Mouse (Mus musculus): Measurements from ENCODE around the gene Renbp. TPM values are rescaled to one million over a fixed set of nuclear protein-coding genes. Genes with fewer than 3 reads are reported as not detected.

Gene Renbp
- total RNA-seq, 2 experiments from 2014 or later, result 5.5 to 6.3 TPM

Other genes starting within 250 kb of the Renbp start
- gene Bcap31, start 214.7 kb downstream of the Renbp start, total RNA-seq (2021), result 10 to 100 TPM; 69.6 to 70.9 TPM
- gene Abcd1, start 214.3 kb downstream of the Renbp start, total RNA-seq (2021), result 10 to 100 TPM; 15.7 to 16.1 TPM
- gene Plxnb3, start 173.8 kb downstream of the Renbp start, total RNA-seq (2021), result 10 to 100 TPM; 21.9 to 23.5 TPM
- 1 to 10 TPM; 7.0 to 7.8 TPM for gene Srpk3, start 156.4 kb downstream of the Renbp start, total RNA-seq (2021)
- gene Idh3g, start 144.0 kb downstream of the Renbp start, total RNA-seq (2021), result 100 to 1,000 TPM; 166 TPM
- 100 to 1,000 TPM; 100 to 103 TPM for gene Ssr4, start 143.8 kb downstream of the Renbp start, total RNA-seq (2021)
- 100 to 1,000 TPM in 1 of 2 experiments, 10 to 100 TPM in 1; 94.8 to 104 TPM for gene Pdzd4, start 105.9 kb downstream of the Renbp start, total RNA-seq (2021)
- not detected for gene Avpr2, start 38.7 kb downstream of the Renbp start, total RNA-seq (2021)
- gene L1cam, start 34.7 kb downstream of the Renbp start, total RNA-seq (2021), result 100 to 1,000 TPM; 213 to 217 TPM
- 1 to 10 TPM; 4.1 to 5.0 TPM for gene Arhgap4, start 9.0 kb downstream of the Renbp start, total RNA-seq (2021)
- gene Naa10, start 8.9 kb downstream of the Renbp start, total RNA-seq (2021), result 10 to 100 TPM; 62.8 to 70.1 TPM
- 10 to 100 TPM; 72.6 to 76.3 TPM for gene Hcfc1, start 35.5 kb upstream of the Renbp start, total RNA-seq (2021)
- gene Irak1, start 93.1 kb upstream of the Renbp start, total RNA-seq (2021), result 10 to 100 TPM; 47.6 to 56.5 TPM
- gene Opn1mw, start 196.6 kb upstream of the Renbp start, total RNA-seq (2021), result not detected
- gene Mecp2, start 204.5 kb upstream of the Renbp start, total RNA-seq (2021), result 10 to 100 TPM; 75.0 to 77.6 TPM
- gene Tex28, start 237.0 kb upstream of the Renbp start, total RNA-seq (2021), result not detected
- not detected for gene Tktl1, start 246.4 kb upstream of the Renbp start, total RNA-seq (2021)